Mouse (Mus musculus): ENCODE data around the gene Gm49776.

DNA sequence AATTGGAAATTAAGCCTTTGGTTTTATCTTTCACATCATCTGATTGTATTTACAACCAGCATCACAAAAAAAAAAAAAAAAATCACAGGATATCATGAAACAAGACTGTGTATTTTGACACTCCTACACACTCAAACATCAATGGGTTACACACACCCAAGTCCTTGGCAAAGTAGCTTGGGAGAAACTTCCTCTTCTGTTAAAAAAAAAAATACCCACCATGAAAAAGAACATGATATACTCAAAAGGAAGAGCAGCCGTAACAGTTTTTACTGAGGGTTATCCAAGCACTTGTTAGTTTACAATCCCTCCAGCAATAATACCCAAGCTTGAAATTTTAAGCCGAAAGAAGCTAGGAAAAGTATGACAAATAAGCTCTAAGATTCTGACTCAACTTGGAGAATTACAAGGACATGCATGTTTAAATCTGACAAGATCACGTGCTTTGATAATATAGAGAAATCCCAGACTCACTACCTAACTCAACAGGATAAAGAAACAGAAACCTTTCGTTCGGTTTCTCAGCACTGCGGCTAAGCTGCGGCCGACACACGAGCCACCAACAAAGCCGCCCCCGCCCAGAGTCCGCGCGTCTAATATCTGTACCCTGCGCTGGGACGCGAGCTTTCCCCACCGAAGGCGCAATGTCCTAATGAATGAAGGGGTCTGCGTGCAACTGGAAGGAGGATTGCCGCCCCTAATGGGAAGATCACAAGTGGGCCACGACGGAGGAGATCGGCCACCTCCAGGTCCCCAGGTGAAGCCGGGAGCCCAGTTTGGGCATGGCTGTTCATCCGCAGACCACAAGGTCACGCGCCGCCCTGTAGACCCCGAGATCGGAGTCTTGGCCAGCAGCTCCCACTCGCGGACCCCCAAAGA lies 10.4 kb downstream of the Gm49776 start:
- TF ChIP-seq POLR2A (IDR thresholded peaks at IDR 0.05; ENCODE audit: control insufficient read depth, extremely low read depth, insufficient read depth, low read length, poor library complexity) (no peak), CTCF (IDR thresholded peaks at IDR 0.05; ENCODE audit: borderline replicate concordance, control insufficient read depth, extremely low read depth, insufficient read depth, low read length, poor library complexity) (no peak)
